Mouse (Mus musculus): ENCODE measurements around the gene Wdr26. TPM values are rescaled to one million over a fixed set of nuclear protein-coding genes. Genes with fewer than 3 reads are reported as not detected.

The Wdr26 gene
- polyA plus RNA-seq, 1 experiment from 2014 or later, result 48.8 TPM

GRCm38 (mm10) chr1:181211403-181211919 lies 340 bp downstream of the Wdr26 start:
- H3K36me3 ChIP-seq (replicated peaks), result peaks cover 11% of the 10 kb centered on the region
- H3K27me3 ChIP-seq, result no peaks in the 10 kb centered on the region
- H3K9ac ChIP-seq, result peak overlapping the region; percentile 99
- peak overlapping the region; percentile 97 for H3K27ac ChIP-seq
- no peaks in the 10 kb centered on the region for H3K9me3 ChIP-seq
- peak overlapping the region; percentile 91 for H3K4me2 ChIP-seq
- ATAC-seq (ENCODE audit: low FRiP score), result peak; percentile 54
- H3K4me3 ChIP-seq (replicated peaks), result peak overlapping the region; percentile 100
- H3K4me1 ChIP-seq, result peaks cover 24% of the 10 kb centered on the region
- 1% methylated on average over 16 of the region's 72 CpGs for WGBS

DNA sequence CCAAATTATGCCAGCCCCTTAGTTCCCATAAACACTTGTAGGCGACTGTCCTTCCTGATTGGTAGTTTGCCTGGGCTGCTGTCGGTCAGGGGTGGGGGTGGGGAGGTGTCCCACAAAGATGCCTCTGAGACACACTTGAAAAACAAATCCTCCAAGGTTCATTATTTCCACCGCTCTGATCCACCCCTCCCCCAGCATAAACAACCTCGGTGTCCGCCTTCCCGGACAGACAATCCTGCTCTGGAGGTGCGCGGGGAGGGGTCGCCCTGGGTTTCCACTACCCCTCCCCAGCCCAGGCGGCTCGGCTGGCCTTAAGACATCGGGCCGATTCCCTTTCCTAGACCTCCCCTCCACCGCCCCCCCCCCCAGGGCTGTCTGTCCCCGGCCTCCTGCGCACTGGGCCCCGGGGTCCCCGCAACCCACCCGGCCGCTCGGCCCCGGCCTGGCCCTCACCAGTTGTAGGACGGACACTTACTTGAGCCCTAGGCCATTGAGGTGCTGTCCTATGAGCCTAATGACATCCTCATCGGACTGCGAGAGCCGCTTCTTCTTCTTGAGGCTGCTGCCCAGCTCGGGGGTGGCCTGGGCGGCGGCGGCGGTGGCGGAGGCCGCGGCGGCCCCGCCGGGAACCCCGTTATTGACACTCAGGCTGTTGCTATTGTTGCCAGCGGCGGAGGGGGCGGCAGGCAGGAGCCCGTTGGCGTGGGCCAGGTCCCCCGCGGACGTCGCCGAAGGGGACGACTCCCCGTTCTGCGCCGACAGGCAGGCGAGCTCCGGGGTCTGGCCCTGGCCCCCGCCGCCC lies 999 bp downstream of the Wdr26 start:
- Histone ChIP-seq H3K4me3 (replicated peaks) (peak overlapping the region; percentile 100), H3K27me3 (no peaks in the 10 kb centered on the region), H3K27ac (peak overlapping the region; percentile 97), H3K9ac (peak overlapping the region; percentile 99), H3K9me3 (no peaks in the 10 kb centered on the region), H3K36me3 (replicated peaks) (peaks cover 15% of the 10 kb centered on the region), H3K4me2 (peak overlapping the region; percentile 91), H3K4me1 (peaks cover 24% of the 10 kb centered on the region)
- under 1% methylated on average over 39 of the region's 56 CpGs for WGBS
- peak; percentile 50 for ATAC-seq (ENCODE audit: low FRiP score)

- Histone ChIP-seq H3K4me1 (peaks cover 24% of the 10 kb centered on the region), H3K4me2 (peak overlapping the region; percentile 91), H3K9ac (peak overlapping the region; percentile 99), H3K36me3 (replicated peaks) (peaks cover 17% of the 10 kb centered on the region), H3K27ac (no peak overlapping the region), H3K4me3 (replicated peaks) (peak overlapping the region; percentile 100), H3K27me3 (no peaks in the 10 kb centered on the region), H3K9me3 (no peaks in the 10 kb centered on the region)
- 23% methylated on average over 4 of the region's 4 CpGs for WGBS
- no peak for ATAC-seq (ENCODE audit: low FRiP score)
Observed at GRCm38 (mm10) chr1:181210147-181210546, 1.7 kb downstream of the Wdr26 start.

DNA sequence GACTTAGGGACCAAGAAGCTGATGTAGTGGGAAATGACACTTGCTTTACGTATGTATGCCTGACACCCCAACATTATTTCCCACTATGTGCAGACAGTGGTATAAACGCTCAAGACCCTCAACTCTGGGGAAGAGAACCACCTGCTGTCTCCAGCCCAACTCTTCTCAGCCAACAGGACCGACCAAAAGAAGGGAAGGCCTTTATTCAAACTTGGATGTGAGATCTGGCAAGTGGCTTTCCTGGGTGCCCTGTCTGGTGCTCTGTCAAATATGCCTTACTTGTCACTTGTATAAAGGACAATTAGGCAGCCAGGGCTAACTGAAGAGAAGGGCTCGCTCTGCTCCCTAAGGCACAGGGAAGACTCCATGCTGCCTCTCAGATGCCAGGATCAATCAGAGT lies 12.4 kb downstream of the Wdr26 start:
- no peak overlapping the region for H3K27ac ChIP-seq
- 95% methylated on average over 4 of the region's 4 CpGs for WGBS
- H3K4me2 ChIP-seq, result no peak overlapping the region
- H3K4me3 ChIP-seq (replicated peaks), result no peak overlapping the region
- H3K9ac ChIP-seq, result no peak overlapping the region
- no peaks in the 10 kb centered on the region for H3K4me1 ChIP-seq
- no peaks in the 10 kb centered on the region for H3K9me3 ChIP-seq
- H3K36me3 ChIP-seq (replicated peaks), result peaks cover 82% of the 10 kb centered on the region
- H3K27me3 ChIP-seq, result no peaks in the 10 kb centered on the region
- ATAC-seq (ENCODE audit: low FRiP score), result no peak

GRCm38 (mm10) chr1:181188925-181189324 lies 22.9 kb downstream of the Wdr26 start:
- no peak for ATAC-seq (ENCODE audit: low FRiP score)
- H3K36me3 ChIP-seq (replicated peaks), result peaks cover 76% of the 10 kb centered on the region
- no peak overlapping the region for H3K9ac ChIP-seq
- H3K27ac ChIP-seq, result no peak overlapping the region
- H3K4me3 ChIP-seq (replicated peaks), result no peak overlapping the region
- H3K9me3 ChIP-seq, result no peaks in the 10 kb centered on the region
- no peak overlapping the region for H3K4me2 ChIP-seq
- WGBS, result 87% methylated on average over 4 of the region's 4 CpGs
- H3K4me1 ChIP-seq, result no peaks in the 10 kb centered on the region
- H3K27me3 ChIP-seq, result no peaks in the 10 kb centered on the region

DNA sequence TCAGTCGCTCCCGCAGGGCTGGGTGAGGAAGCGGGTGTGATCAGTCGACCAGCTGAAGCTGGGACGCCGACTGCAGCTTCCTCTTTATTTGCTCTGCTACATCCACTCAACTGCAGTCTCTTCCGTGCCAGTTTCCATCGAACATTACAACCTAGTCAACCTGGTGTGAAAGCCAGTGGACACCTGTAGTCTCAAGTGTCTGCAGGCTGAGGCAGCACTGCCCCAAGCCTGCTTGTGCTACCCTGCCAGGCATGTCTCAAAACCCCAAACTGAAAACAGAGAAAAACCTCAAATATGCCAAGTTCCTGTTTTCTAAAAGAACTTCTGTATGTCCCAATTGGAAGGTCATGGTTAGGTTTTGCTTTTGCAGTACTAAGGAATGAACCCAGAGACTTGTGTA lies 41.6 kb downstream of the Wdr26 start:
- Histone ChIP-seq H3K9me3 (no peaks in the 10 kb centered on the region), H3K27me3 (no peaks in the 10 kb centered on the region), H3K4me1 (no peaks in the 10 kb centered on the region), H3K4me2 (no peak overlapping the region), H3K9ac (no peak overlapping the region), H3K36me3 (replicated peaks) (peaks cover 59% of the 10 kb centered on the region), H3K27ac (no peak overlapping the region), H3K4me3 (replicated peaks) (no peak overlapping the region)
- ATAC-seq (ENCODE audit: low FRiP score), result no peak
- 92% methylated on average over 8 of the region's 8 CpGs for WGBS

- Histone ChIP-seq H3K9ac (no peak overlapping the region), H3K27ac (no peak overlapping the region), H3K9me3 (no peaks in the 10 kb centered on the region), H3K4me3 (replicated peaks) (no peak overlapping the region), H3K36me3 (replicated peaks) (peaks cover 67% of the 10 kb centered on the region), H3K4me1 (no peaks in the 10 kb centered on the region), H3K4me2 (no peak overlapping the region), H3K27me3 (no peaks in the 10 kb centered on the region)
- 79% methylated on average over 3 of the region's 3 CpGs for WGBS
- ATAC-seq (ENCODE audit: low FRiP score), result no peak
Observed at GRCm38 (mm10) chr1:181168377-181168776, 43.4 kb downstream of the Wdr26 start.

GRCm38 (mm10) chr1:181167816-181168215 lies 44.0 kb downstream of the Wdr26 start:
- peaks cover 72% of the 10 kb centered on the region for H3K36me3 ChIP-seq (replicated peaks)
- 82% methylated on average over 2 of the region's 2 CpGs for WGBS
- H3K9ac ChIP-seq, result no peak overlapping the region
- no peak overlapping the region for H3K4me2 ChIP-seq
- H3K4me1 ChIP-seq, result no peaks in the 10 kb centered on the region
- no peaks in the 10 kb centered on the region for H3K27me3 ChIP-seq
- H3K9me3 ChIP-seq, result no peaks in the 10 kb centered on the region
- H3K4me3 ChIP-seq (replicated peaks), result no peak overlapping the region
- no peak overlapping the region for H3K27ac ChIP-seq
- no peak for ATAC-seq (ENCODE audit: low FRiP score)

- H3K4me2 ChIP-seq, result peak overlapping the region; percentile 63
- WGBS, result 37% methylated on average over 5 of the region's 5 CpGs
- H3K27me3 ChIP-seq, result no peaks in the 10 kb centered on the region
- peaks cover 20% of the 10 kb centered on the region for H3K36me3 ChIP-seq (replicated peaks)
- H3K4me1 ChIP-seq, result peaks cover 27% of the 10 kb centered on the region
- peak overlapping the region; percentile 92; the same call in 1 of the 2 replicates for H3K27ac ChIP-seq
- H3K9me3 ChIP-seq, result no peaks in the 10 kb centered on the region
- no peak for ATAC-seq (ENCODE audit: low FRiP score)
- H3K9ac ChIP-seq, result peak overlapping the region; percentile 94
- H3K4me3 ChIP-seq (replicated peaks), result peak overlapping the region; percentile 97
Observed at GRCm38 (mm10) chr1:181151541-181151940, 60.3 kb downstream of the Wdr26 start.

- peak; percentile 96 for ATAC-seq (ENCODE audit: low FRiP score)
- H3K9me3 ChIP-seq, result no peaks in the 10 kb centered on the region
- peak overlapping the region; percentile 97 for H3K4me3 ChIP-seq (replicated peaks)
- peak overlapping the region; percentile 94 for H3K9ac ChIP-seq
- H3K4me1 ChIP-seq, result peaks cover 28% of the 10 kb centered on the region
- H3K36me3 ChIP-seq (replicated peaks), result peaks cover 16% of the 10 kb centered on the region
- peak overlapping the region; percentile 92 for H3K27ac ChIP-seq
- H3K4me2 ChIP-seq, result peak overlapping the region; percentile 63
- H3K27me3 ChIP-seq, result no peaks in the 10 kb centered on the region
- WGBS, result under 1% methylated on average over 51 of the region's 59 CpGs
Observed at GRCm38 (mm10) chr1:181150827-181151534, 60.8 kb downstream of the Wdr26 start.

DNA sequence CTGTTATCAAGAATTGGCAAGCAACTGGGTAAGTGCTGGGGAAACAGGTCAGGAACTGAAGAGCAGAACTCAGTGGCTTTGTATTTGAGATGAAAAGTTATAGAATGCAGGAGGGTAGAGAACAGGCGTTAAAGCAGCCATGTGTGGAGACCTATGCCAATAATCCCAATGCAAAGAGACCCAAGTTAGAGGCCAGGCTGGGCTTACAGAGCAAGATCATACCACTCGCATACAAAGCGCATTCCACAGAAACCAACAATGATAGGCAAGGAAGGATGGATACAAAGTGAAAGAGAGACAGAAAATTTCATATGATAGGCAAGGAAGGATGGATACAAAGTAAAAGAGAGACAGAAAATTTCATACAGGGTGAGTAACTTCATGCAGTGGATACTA lies 61.4 kb downstream of the Wdr26 start:
- Histone ChIP-seq H3K4me3 (replicated peaks) (peak overlapping the region; percentile 97; the same call in 1 of the 2 replicates), H3K4me2 (no peak overlapping the region), H3K9ac (no peak overlapping the region), H3K36me3 (replicated peaks) (peaks cover 10% of the 10 kb centered on the region), H3K9me3 (no peaks in the 10 kb centered on the region), H3K4me1 (peaks cover 32% of the 10 kb centered on the region), H3K27ac (peak overlapping the region; percentile 59; the same call in 1 of the 2 replicates), H3K27me3 (no peaks in the 10 kb centered on the region)
- ATAC-seq (ENCODE audit: low FRiP score), result no peak
- WGBS, result 63% methylated on average over 3 of the region's 3 CpGs

DNA sequence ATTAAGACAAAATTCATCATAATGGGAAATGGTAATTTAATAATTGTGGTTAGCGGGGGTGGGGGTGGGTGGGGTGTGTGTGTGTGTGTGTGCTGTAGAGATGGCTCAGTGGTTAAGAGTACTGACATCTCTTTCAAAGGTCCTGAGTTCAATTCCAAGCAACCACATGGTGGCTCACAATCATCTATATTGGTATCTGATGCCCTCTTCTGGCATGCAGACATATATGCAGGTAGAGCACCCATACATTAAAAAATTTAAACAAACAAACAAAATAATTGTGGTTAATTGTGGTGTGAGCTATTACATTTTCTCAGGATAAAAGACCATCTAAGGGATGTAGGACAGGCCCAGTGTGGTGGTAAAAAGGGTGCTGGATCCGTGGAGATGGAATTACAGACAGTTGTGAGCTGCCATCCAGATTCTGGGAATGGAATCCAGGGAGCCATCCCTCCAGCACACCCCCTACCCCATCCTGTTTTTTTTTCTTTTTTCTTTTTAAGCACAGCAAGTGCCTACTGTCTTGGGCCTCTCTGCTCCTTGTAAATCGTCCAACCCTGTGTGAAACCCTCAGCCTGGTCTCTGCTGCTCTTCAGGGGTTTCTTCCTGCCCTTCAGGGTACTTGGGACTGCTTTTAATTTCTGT lies 62.3 kb downstream of the Wdr26 start:
- 78% methylated on average over 3 of the region's 3 CpGs for WGBS
- H3K9ac ChIP-seq, result 0 out of 2 replicates have a peak overlapping the region, but pooled peaks have one; percentile 7
- H3K27me3 ChIP-seq, result no peaks in the 10 kb centered on the region
- H3K4me1 ChIP-seq, result peaks cover 40% of the 10 kb centered on the region
- no peak overlapping the region for H3K4me2 ChIP-seq
- ATAC-seq (ENCODE audit: low FRiP score), result no peak
- no peak overlapping the region for H3K4me3 ChIP-seq (replicated peaks)
- H3K9me3 ChIP-seq, result no peaks in the 10 kb centered on the region
- peaks cover 4% of the 10 kb centered on the region; the same call in 1 of the 2 replicates for H3K36me3 ChIP-seq (replicated peaks)
- no peak overlapping the region for H3K27ac ChIP-seq
